Mouse (Mus musculus) lung, postnatal 10 days (tissue): ENCODE data around the gene Abi3.
A peak's percentile ranks its signal among the peaks of the same experiment; 100 is the strongest.

Source experiments
- DNase-seq: peaks from one replicate; pipeline ENCODE4 v3.0.0; 2021

Abi3 gene

GRCm38 (mm10) chr11:95838999-95839868, 3.0 kb downstream of the Abi3 start:
- DNase-seq, result no peak

GRCm38 (mm10) chr11:95838598-95838997, 3.7 kb downstream of the Abi3 start:
- no peak for DNase-seq

- peak; percentile 94 for DNase-seq
These were observed 5.2 kb downstream of the Abi3 start, which contains the start of gene Gngt2 for GRCm38 (mm10) chr11:95837059-95837458. Gene Gngt2 (plus strand): TSS chr11:95837216.

GRCm38 (mm10) chr11:95836433-95836832, 5.8 kb downstream of the Abi3 start:
- DNase-seq, result peak; percentile 31

- no peak for DNase-seq
These were observed 6.4 kb downstream of the Abi3 start for GRCm38 (mm10) chr11:95835832-95836231.

- peak; percentile 50 for DNase-seq
These were observed 7.2 kb downstream of the Abi3 start for GRCm38 (mm10) chr11:95834742-95835710.

GRCm38 (mm10) chr11:95834143-95834667, 8.1 kb downstream of the Abi3 start:
- peak; percentile 79 for DNase-seq

GRCm38 (mm10) chr11:95833631-95834142, 8.6 kb downstream of the Abi3 start:
- DNase-seq, result no peak

GRCm38 (mm10) chr11:95833006-95833570, 9.2 kb downstream of the Abi3 start:
- DNase-seq, result no peak

- DNase-seq, result no peak
These were observed 9.9 kb downstream of the Abi3 start for GRCm38 (mm10) chr11:95832129-95833005.

- no peak for DNase-seq
These were observed 10.6 kb downstream of the Abi3 start for GRCm38 (mm10) chr11:95831641-95832040.

- no peak for DNase-seq
These were observed 11.0 kb downstream of the Abi3 start for GRCm38 (mm10) chr11:95831276-95831619.

- no peak for DNase-seq
These were observed 11.6 kb downstream of the Abi3 start for GRCm38 (mm10) chr11:95830411-95831275.

GRCm38 (mm10) chr11:95829526-95830050, 12.7 kb downstream of the Abi3 start:
- no peak for DNase-seq

GRCm38 (mm10) chr11:95828181-95828964, 13.9 kb downstream of the Abi3 start:
- no peak for DNase-seq

- peak; percentile 87 for DNase-seq
These were observed 14.7 kb downstream of the Abi3 start for GRCm38 (mm10) chr11:95827464-95828085.

- no peak for DNase-seq
These were observed 15.2 kb downstream of the Abi3 start for GRCm38 (mm10) chr11:95827168-95827447.

- no peak for DNase-seq
These were observed 15.7 kb downstream of the Abi3 start for GRCm38 (mm10) chr11:95826317-95827167.
